Mouse (Mus musculus) neural tube, postnatal 0 days (tissue): Measurements from ENCODE around the gene Apobec2. TPM values are rescaled to one million over a fixed set of nuclear protein-coding genes. Genes with fewer than 3 reads are reported as not detected.

ENCODE experiments used
- polyA plus RNA-seq: library from polyadenylated mRNA; unstranded; fragments of >200 nt; fragmentation: Nextera tagmentation; extraction: Ambion mirVana; gene quantifications from 2 replicates; pipeline ENCODE4 v1.2.1, GENCODE M21; 2015

Apobec2 gene
- 0.42 and 0.84 TPM in 2 replicates for polyA plus RNA-seq

DNA sequence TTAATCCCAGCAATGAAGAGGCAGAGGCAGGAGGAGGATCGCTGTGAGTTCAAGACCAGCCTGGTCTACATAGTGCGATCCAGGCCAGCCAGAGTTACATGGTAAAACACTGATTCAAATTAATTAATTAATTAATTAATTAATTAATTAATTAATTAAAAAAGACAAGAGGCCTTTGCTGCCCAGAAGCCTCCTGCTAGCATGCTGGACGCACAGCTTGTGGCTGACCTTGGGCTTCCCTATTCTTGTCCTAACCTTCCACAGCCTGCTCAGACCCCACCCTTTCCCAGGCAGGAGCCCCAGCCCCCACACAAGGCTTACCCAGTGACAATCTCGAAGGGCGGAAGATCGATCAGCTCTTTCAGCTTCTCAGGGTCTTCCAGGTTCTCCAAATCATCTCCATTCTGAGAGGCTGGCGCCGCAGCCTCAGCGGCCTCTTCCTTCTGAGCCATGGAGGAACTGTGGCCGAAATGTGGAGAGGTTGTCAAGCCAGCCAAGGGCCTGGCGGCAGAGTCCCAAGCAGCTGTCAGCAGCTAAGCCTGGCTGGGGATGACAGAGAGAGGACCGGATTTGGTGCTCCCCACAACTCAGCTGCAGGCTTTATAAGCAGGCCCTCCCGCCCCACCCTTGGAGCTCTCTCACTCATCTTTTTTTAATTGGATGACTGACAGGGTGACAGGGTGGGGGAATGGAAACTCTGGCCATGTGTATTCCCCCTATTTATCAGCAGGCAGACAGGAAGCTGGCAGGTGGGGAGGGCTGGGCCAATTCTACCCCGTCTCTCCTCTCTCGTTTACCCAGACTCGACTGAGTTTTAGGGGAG is at the start of gene Apobec2:
TSS of gene Apobec2 (minus strand) at position 773 of the 823 bp plus-strand sequence.

DNA sequence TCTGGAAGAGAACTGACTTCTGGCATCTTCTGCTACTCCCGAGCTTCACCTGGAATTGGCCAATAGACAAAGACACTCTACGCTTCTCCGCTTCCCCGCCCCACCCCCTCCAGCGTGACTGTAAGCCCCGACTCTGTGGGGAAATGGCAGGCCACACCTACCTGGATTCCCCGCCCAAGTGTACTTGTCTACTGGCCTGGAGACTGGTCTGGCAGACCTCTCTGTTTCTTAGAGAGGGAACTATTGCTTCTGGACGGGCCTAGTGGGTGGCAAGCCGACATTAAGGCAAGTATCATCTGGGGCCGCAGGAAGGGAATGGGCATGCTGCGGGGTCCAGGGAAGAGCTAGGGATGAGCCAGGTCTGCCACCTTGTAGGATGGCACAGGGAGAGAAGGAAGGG is 22.0 kb upstream of the Apobec2 start, which contains the start of gene Unc5cl:
TSS of gene Unc5cl (plus strand) at position 214 of the 400 bp plus-strand sequence.

DNA sequence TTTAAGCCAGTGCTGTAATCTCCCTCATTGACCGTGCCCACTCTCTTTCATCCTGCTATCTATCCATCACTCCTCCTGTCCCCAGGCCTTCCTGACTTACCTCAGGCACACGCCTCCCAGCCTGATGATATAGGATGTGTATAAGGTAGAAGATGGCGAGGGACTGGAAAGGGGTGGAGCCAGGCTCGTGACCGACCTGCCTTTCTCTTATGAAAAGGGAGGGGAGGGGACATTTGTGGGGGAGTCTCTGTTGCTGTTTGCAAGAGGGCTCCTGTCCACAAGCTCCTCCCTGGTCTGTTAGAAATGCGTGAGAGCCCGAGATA is 18.6 kb upstream of the Apobec2 start, which contains the start of gene Tspo2:
TSS of gene Tspo2 (minus strand) at position 170 of the 323 bp plus-strand sequence.

DNA sequence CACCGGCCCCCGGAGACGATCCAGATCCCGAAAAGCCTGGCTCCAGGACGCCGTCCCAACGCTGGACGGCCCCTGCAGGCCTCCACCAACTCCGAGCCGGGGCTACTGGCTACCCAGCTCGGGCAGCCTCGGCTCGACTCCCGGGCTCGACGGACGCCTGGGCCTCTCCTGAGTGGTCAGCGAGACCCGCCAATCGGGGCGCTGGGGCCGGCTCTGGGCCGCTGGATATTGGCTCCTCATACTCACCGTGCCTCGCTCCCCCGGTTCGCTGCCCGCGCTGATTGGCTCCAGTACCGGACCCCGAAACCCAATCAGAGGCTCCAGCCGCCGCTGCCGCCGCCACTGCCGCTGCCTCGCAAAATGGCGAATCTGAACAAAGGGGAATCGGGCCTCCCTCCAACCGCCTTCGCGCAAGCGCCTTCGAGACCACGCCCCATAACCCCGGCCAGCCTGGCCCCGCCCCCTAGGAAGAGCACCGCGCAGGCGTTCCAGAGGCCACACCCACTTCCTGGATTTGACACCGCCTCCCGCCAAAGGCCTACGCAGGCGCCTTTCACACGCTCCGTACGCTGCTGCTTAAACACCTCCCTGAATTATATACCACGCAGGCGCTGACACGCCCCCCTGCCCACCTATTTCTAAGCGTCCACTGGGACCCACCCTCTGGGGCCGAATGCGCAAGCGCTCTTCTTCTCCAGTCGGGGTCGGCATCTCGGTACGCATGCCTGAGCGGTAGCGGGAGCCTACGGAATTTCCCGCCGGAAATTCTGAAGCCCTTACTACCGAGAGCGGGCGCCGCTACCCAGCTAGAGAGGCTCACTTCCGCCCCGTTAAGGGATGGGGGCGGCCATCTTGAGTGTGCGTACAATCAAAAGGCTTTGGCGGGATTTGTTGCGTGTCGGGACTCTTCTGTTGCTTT is 23.1 kb downstream of the Apobec2 start, which contains the start of the genes Nfya and Oard1:
TSS of gene Nfya (minus strand) at position 527 of the 919 bp plus-strand sequence.
TSS of gene Oard1 (plus strand) at position 635 of the 919 bp plus-strand sequence.

Other genes with a start within 250 kb of the Apobec2 start
- not detected in 2 replicates for gene Trem1, start 200.2 kb downstream of the Apobec2 start, polyA plus RNA-seq
- gene Trem3, start 185.2 kb downstream of the Apobec2 start, polyA plus RNA-seq = not detected in 2 replicates
- 0.36 TPM in 1 of 2 replicates, not detected in the other for gene Treml4, start 168.6 kb downstream of the Apobec2 start, polyA plus RNA-seq
- 0.06 and 0.22 TPM in 2 replicates for gene Treml2, start 133.4 kb downstream of the Apobec2 start, polyA plus RNA-seq
- gene B430306N03Rik, start 116.8 kb downstream of the Apobec2 start, polyA plus RNA-seq = 0.10 TPM in 1 of 2 replicates, not detected in the other
- 12.7 and 13.0 TPM in 2 replicates for gene Trem2, start 86.5 kb downstream of the Apobec2 start, polyA plus RNA-seq
- not detected in 2 replicates for gene Treml1, start 73.0 kb downstream of the Apobec2 start, polyA plus RNA-seq
- gene Nfya, start 23.0 kb downstream of the Apobec2 start, polyA plus RNA-seq = 4.5 and 4.6 TPM in 2 replicates
- gene Oard1, start 22.9 kb downstream of the Apobec2 start, polyA plus RNA-seq = 29.9 and 31.3 TPM in 2 replicates
- 0.22 TPM in 1 of 2 replicates, not detected in the other for gene Tspo2, start 18.6 kb upstream of the Apobec2 start, polyA plus RNA-seq
- gene Unc5cl, start 22.0 kb upstream of the Apobec2 start, polyA plus RNA-seq = 0.27 and 0.41 TPM in 2 replicates